Mouse (Mus musculus): ENCODE results near the gene Mc1r. TPM values are rescaled to one million over a fixed set of nuclear protein-coding genes. Genes with fewer than 3 reads are reported as not detected.

The Mc1r gene
- polyA plus RNA-seq, 1 experiment, result not detected

DNA sequence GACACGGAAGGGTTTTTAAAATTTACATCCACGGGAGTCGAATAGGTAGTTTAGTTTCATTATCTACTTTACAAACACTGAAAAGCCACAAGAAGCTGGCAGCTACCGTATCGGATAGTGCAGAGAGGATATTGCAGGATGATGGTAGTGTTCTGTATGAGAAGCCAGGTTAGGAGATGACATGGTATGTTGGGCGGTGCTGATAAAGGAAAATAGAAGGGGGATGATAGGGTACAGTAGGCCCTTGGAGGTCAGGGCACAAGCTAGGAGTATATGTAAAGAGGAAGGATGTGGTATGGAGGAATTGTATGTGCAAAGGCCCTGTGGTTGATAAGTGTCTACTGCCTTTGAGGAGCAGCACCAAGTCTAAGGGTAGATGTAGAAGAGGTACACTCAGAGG lies 47.7 kb downstream of the Mc1r start:
- H3K27me3 ChIP-seq (ENCODE audit: control insufficient read depth, insufficient read depth, low read length), result no peaks in the 10 kb centered on the region
- WGBS, result 94% methylated on average over 6 of the region's 6 CpGs

More for the DNA sequence above, 47.7 kb downstream of the Mc1r start:
- Histone ChIP-seq H3K4me1 (ENCODE audit: control insufficient read depth, insufficient read depth, insufficient read length, low read length) (no peaks in the 10 kb centered on the region), H3K36me3 (ENCODE audit: control insufficient read depth, insufficient read depth, low read length) (peaks cover 27% of the 10 kb centered on the region), H3K27ac (ENCODE audit: insufficient read depth, low read depth, low read length) (no peak overlapping the region), H3K4me3 (ENCODE audit: low read depth, low read length) (no peak overlapping the region)
- TF ChIP-seq CTCF (IDR thresholded peaks at IDR 0.05; ENCODE audit: extremely low read depth, insufficient read length, insufficient replicate concordance, low read depth, low read length), result no peak
- no peak for TF ChIP-seq POLR2A (IDR thresholded peaks at IDR 0.05; ENCODE audit: low read depth, low read length)

Other genes with a start within 250 kb of the Mc1r start
- gene Sult5a1, start 248.8 kb upstream of the Mc1r start, polyA plus RNA-seq (2012; rRNA removed), result 0.19 and 0.41 TPM in 2 replicates
- gene Dpep1, start 220.9 kb upstream of the Mc1r start, polyA plus RNA-seq (2012; rRNA removed), result 152 and 830 TPM in 2 replicates
- 77.5 and 148 TPM in 2 replicates for gene Chmp1a, start 194.3 kb upstream of the Mc1r start, polyA plus RNA-seq (2012; rRNA removed)
- 0.10 and 0.13 TPM in 2 replicates for gene Spata33, start 194.3 kb upstream of the Mc1r start, polyA plus RNA-seq (2012; rRNA removed)
- 20.7 and 27.7 TPM in 2 replicates for gene Cdk10, start 182.3 kb upstream of the Mc1r start, polyA plus RNA-seq (2012; rRNA removed)
- gene Spata2l, start 170.9 kb upstream of the Mc1r start, polyA plus RNA-seq (2012; rRNA removed), result 11.8 and 19.0 TPM in 2 replicates
- gene Zfp276, start 152.9 kb upstream of the Mc1r start, polyA plus RNA-seq (2012; rRNA removed), result 20.8 and 33.8 TPM in 2 replicates
- gene Vps9d1, start 152.8 kb upstream of the Mc1r start, polyA plus RNA-seq (2012; rRNA removed), result 48.3 and 106 TPM in 2 replicates
- 10.9 and 14.1 TPM in 2 replicates for gene Fanca, start 88.5 kb upstream of the Mc1r start, polyA plus RNA-seq (2012; rRNA removed)
- 20.9 and 56.2 TPM in 2 replicates for gene Spire2, start 74.4 kb upstream of the Mc1r start, polyA plus RNA-seq (2012; rRNA removed)
- gene Tcf25, start 33.4 kb upstream of the Mc1r start, polyA plus RNA-seq (2012; rRNA removed), result 82.6 and 128 TPM in 2 replicates
- 5.5 and 9.5 TPM in 2 replicates for gene Tubb3, start 4.3 kb downstream of the Mc1r start, polyA plus RNA-seq (2012; rRNA removed)
- gene Def8, start 16.4 kb downstream of the Mc1r start, polyA plus RNA-seq (2012; rRNA removed), result 14.9 and 18.4 TPM in 2 replicates
- 10.5 and 16.6 TPM in 2 replicates for gene Afg3l1, start 70.8 kb downstream of the Mc1r start, polyA plus RNA-seq (2012; rRNA removed)
- 0.16 TPM in 1 of 2 replicates, not detected in the other for gene Dbndd1, start 108.4 kb downstream of the Mc1r start, polyA plus RNA-seq (2012; rRNA removed)
- gene Gas8, start 111.7 kb downstream of the Mc1r start, polyA plus RNA-seq (2012; rRNA removed), result 1.5 and 2.1 TPM in 2 replicates
- 18.3 and 35.3 TPM in 2 replicates for gene Rhou, start 246.8 kb downstream of the Mc1r start, polyA plus RNA-seq (2012; rRNA removed)